Mouse (Mus musculus) thymus, postnatal 14 days (tissue): ENCODE measurements at regions not wholly inside any gene's neighbourhood (a gene's known extent, or its start where the extent isn't known, plus 50 kb on each side); places are given as distances from the start of the nearest gene placed in this dataset.

Experiments used
- DNase-seq: peaks from one replicate; pipeline ENCODE4 v3.0.0; 2021

DNA sequence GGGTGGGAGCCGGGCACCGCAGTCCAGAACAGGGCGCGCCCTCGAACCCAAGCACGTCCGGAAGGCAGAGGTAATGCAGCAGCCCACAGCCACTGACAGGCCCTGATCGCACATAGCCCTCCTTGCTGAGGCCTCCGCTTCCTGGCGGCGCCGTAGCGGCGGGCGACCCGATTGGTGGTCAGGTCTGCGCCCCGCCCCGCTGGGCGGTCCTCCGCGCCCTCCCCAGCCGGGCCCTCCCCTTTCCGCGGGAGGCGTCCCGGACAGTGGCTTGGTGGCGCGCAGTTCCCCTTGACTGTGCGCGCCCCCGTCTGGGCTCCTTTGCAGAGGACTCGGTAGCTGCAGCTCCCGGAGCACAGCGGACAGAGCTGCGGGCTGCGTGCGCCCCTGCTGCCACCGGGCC lies 375.5 kb upstream of the Asap2 start:
- DNase-seq: peak; percentile 76
